Mouse (Mus musculus): ENCODE results near the gene Prkag1.
A peak's percentile ranks its signal among the peaks of the same experiment; 100 is the strongest.
"Not testable (repeated sequence)": the region's sequence is repeated elsewhere in the genome, so short reads cannot be mapped to it uniquely, and the experiment has no call there.

The Prkag1 gene

DNA sequence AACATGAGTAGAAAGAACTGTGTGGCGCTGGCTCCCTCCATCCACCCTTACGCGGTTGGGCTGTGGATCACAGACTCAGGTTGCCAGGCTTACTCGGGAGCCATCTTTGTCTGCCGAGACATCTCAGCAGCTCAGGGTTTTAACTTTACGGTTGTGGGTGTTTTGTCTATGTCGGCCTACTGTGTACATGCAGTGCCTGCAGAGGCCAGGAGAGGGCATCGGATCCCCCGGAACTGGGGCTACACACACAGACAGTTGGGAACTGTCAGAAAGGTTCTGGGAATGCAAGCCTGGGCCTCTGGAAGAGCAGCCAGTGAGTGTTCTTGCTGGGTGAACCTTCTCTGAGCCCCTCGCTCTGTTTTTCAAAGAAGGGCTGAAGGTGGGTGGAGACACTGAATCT, 9.9 kb downstream of the Prkag1 start:
- DNase-seq (ENCODE audit: low spot score) = no peak

- DNase-seq (ENCODE audit: low spot score) = no peak
Observed at GRCm38 (mm10) chr15:98820937-98821336, 10.4 kb downstream of the Prkag1 start.

DNA sequence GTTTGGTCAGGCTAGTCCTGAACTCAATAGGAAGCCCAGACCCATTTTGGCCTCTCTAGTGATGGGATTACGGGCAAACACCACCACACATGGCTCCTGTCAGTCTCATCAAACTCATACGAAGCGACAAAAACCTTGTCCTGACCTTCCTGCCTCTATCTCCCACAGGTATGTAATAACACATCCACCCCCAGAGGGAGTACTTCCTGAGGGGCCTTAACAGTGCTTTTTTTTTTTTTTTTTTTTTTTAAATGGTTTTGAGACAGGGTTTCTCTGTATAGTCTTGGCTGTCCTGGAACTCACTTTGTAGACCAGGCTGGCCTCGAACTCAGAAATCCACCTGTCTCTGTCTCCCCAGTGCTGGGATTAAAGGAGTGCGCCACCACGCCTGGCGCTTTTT, 13.2 kb downstream of the Prkag1 start:
- DNase-seq (ENCODE audit: low spot score) = no peak

DNA sequence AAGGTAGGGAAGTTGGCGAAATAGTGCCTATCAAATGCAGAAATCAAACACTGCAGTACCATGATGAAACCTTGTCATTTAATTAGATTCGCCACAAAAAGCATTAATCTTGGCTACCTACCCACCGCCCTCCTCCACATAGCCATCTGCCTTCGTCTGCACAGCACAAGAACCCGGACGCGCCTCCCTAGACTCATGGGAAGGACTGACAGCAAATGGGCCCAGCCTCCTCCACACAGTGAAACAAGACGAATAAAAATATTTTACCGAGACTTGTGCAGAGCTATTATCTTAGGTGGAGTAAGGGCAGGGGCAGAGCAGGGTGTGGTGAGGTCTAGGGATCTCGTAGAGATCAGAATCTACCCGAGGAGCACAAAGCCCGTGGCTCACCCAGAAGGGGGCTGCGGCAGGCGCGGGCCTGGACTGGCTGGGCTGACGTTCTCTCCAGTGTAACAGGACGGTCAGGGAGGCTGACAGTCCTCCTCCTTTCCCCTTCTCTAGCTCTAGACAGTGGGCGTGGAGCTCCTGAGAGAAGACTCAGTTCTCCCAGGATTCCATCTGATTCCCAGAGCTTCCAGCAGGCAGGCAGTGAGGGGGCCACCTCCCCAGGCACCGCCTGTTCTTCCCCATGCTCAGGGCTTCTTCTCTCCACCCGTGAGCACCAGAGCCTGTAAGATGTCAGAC, 18.4 kb downstream of the Prkag1 start:
- DNase-seq (ENCODE audit: low spot score) = no peak

GRCm38 (mm10) chr15:98810212-98810611, 21.1 kb downstream of the Prkag1 start:
- DNase-seq (ENCODE audit: low spot score) = not testable (repeated sequence)

DNA sequence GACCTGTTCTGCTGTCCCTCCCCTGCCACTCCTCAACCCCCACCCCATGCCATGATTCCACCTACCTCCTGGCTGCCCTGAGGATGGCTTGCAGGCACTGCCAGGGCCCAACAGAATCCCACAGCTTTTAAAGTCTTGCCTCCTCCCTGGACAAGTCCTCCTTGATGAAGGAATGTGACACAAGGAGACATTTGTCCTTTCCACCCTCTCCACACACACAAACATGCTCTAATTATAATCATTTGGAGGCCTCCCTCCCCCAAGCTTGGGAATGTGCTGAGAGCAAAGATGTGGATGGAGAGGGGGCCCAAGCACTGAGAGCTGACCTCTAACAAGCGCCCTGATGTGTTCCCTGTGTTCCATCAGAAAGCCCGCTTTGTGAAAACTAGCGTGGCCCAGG, 21.9 kb downstream of the Prkag1 start, which contains the start of gene Ddn:
Gene Ddn, minus strand, starts transcription at position 101 of the 400 bp plus-strand sequence.
- DNase-seq (ENCODE audit: low spot score) = no peak

DNA sequence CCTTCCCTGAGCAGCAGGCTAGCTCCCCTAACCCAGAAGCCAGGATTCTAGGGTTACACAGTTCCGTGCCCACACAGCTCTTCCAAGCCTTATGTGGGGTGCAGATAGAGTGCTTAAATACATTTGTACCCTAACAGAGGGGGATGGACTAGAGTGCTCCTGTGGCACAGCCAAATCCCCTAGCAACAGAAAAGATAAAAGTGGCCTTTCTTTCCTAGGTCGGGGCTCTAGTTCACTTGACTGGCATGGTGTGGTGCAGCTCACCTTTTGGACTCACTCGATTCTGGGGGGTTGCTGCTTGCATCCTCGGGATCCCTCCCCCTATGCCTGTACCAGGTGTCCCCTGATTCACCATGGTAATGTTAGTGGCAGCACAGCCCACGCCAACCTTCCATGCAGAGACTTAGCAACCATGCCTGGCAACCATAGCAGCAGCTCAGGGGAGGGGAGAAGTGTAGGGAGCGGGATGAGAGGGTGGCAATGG, 22.6 kb downstream of the Prkag1 start:
- DNase-seq (ENCODE audit: low spot score) = no peak

GRCm38 (mm10) chr15:98807895-98808650, 23.2 kb downstream of the Prkag1 start:
- DNase-seq (ENCODE audit: low spot score) = no peak

DNA sequence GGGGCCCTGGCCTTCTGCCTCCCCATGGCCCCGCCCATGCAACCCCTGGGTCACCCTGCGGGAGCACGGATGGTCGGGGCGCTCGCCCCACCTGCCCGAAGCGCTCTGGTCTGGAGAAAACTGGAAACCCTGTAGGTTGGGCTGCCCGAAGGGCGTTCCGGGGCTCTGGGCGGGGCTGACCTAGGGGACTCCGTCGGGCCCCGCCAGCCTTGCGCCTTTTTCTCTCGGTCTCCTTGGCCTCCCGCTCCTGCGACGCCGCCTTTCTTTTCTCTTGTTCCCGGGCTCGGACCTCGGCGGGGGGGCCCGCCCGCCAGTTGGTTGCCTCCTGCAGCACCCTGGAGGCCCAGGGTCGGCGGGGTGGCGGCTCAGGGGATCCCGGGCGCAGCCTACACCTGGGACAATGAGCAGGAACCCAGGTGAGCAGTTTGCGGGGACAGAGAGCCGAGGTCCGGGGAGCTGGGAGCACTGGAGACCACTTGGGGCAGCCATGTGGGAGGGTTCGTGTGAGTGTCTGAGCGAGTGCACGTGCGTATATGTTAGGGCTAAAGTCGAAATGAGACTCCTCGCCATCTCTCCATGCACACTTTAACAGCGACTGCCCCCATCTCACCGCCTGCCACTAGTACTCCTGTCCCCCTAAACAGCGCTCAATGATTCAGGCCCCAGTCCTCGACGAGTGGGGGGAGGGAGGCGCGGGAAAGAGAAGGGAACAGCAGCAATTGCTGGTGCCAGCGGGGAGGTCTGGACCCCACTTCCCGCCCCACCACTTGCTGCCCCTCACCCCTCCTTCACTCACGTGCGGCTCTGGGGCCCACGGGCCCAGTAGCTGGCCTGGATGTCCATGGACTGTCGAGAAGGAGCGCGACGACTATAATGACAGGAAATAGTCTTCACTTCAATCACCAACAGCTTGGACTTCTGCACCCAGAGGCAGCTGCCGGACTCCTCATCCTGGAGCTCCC, 24.2 kb downstream of the Prkag1 start:
- DNase-seq (ENCODE audit: low spot score) = no peak

- no peak for DNase-seq (ENCODE audit: low spot score)
Observed at GRCm38 (mm10) chr15:98806071-98806808, 25.1 kb downstream of the Prkag1 start.

GRCm38 (mm10) chr15:98805324-98806040, 25.8 kb downstream of the Prkag1 start:
- DNase-seq (ENCODE audit: low spot score) = peak; percentile 54

DNA sequence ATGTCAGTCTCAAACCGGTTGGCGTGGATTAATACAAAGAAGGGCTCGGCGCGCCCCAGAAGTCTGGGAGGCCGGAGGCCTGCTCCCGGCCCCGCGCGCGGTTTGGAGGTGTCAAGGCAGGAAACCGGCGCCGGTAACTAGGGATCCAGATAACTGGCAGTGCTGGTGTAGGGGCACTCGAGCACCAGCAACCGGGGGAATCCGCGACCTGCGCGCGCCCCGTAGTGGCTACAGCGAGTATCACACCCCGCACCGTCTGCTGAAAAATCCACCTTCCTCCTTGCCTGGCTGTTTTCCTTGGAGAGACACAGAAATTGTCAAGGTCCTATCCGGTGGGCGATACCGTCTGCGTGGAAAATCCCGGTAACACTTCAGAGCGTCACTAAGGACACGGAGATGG, 27.3 kb downstream of the Prkag1 start:
- DNase-seq (ENCODE audit: low spot score) = peak; percentile 82

- DNase-seq (ENCODE audit: low spot score) = no peak
Observed at GRCm38 (mm10) chr15:98802926-98803325, 28.4 kb downstream of the Prkag1 start.

GRCm38 (mm10) chr15:98799396-98799795, 31.9 kb downstream of the Prkag1 start:
- peak; percentile 90 for DNase-seq (ENCODE audit: low spot score)

- no peak for DNase-seq (ENCODE audit: low spot score)
Observed at GRCm38 (mm10) chr15:98798903-98799302, 32.4 kb downstream of the Prkag1 start.

GRCm38 (mm10) chr15:98797835-98798492, 33.4 kb downstream of the Prkag1 start:
- DNase-seq (ENCODE audit: low spot score) = no peak

DNA sequence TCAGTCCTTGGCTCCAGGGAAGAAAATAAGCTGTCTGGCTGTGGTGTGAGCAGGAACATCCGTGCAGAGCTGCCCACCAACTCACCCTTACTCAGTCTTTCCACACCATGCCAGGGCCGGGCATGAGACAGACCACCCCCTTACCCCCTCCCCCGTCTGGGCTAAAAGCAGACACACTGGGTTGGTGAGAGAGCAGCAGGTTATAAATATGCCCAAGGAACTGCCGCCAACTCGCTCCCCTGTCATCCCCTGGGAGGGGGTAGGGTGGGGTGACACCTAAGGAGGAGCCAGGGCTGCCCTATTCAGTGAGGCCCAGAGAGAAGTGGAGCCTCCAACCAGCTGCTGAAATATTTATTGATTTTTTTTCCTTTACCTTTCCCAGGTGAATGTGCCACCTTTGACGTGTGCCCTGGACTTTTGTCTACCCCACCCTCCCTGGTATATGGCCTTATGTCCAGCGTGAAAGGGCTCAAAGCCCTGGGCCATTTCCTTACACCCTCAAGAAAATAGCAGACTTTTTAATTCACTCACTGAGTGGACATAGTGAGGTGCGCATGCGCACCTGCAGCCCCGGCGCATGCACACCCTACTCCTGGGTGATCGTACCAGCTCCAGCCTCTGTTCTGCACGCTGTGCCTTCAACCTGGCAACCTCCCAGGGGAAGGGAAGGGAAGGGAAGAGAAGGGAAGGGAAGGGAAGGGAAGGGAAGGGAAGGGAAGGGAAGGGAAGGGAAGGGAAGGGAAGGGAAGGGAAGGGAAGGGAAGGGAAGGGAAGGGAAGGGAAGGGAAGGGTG, 34.3 kb downstream of the Prkag1 start:
- no peak for DNase-seq (ENCODE audit: low spot score)

DNA sequence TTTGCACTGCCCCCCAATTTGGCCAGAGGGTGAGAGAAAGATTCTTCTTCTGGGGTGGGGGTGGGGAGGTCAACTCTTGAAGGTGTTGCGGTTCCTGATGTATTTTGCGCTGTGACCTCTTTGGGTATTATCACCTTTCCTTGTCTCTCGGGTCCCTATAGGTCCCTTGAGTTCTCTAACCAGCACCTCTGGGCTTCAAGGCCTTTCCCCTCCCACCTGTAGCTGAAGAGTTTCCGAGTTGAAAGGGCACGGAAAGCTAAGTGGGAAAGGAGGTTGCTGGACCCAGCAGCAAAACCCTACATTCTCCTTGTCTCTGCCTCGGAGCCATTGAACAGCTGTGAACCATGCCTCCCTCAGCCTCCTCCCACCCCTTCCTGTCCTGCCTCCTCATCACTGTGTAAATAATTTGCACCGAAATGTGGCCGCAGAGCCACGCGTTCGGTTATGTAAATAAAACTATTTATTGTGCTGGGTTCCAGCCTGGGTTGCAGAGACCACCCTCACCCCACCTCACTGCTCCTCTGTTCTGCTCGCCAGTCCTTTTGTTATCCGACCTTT, 38.1 kb downstream of the Prkag1 start:
- no peak for DNase-seq (ENCODE audit: low spot score)
